9 mouse cellular contexts compared by ENCODE assay signal in genomic region chr12:8207578-8207977, GRCm38 (mm10). TPM values are rescaled to one million over a fixed set of nuclear protein-coding genes. Genes with fewer than 3 reads are reported as not detected.
A peak's percentile ranks its signal among the peaks of the same experiment; 100 is the strongest.
DNase-seq lines count a peak whose midpoint lies in the region; ATAC-seq lines count a peak whose summit lies in the region.
"Had no signal": no experiment of that assay in that cellular context is flagged by ENCODE, and none has a peak within 500 bp of the region (broad histone marks: within the 10 kb centered on the region; RNA-seq: fewer than 3 reads in every experiment).

No protein-coding gene starts in this region.

- H3K4me1 ChIP-seq in kidney, embryonic 14.5 days (ENCODE audit: control insufficient read depth, insufficient read depth, low read length): no peaks in the 10 kb centered on the region
- H3K4me1 ChIP-seq in brown adipose tissue, adult 24 weeks (ENCODE audit: control insufficient read depth, insufficient read depth, insufficient read length, low read length): no peaks in the 10 kb centered on the region
- H3K4me1 ChIP-seq in hindbrain, embryonic 11.5 days (replicated peaks; ENCODE audit: control insufficient read depth, insufficient read depth, low read length): no peaks in the 10 kb centered on the region
- H3K4me1 ChIP-seq in midbrain, embryonic 11.5 days (ENCODE audit: control insufficient read depth, insufficient read depth, low read length): peaks cover 2% of the 10 kb centered on the region; the same call in 1 of the 2 replicates

- DNase-seq in kidney, postnatal 4 days: no peak
- DNase-seq in hindbrain, embryonic 11.5 days (ENCODE audit: low spot score): no peak
- no peak for DNase-seq in midbrain, embryonic 11.5 days (ENCODE audit: low spot score, missing footprints)
- no peak for DNase-seq in layer of hippocampus, postnatal 14 days (ENCODE audit: low spot score in 2 of 2)
- no peak for DNase-seq in frontal cortex, postnatal 36 days (ENCODE audit: low spot score in 2 of 2)
- DNase-seq in frontal cortex, postnatal 14 days (ENCODE audit: low spot score in 2 of 2): no peak

- H3K27me3 ChIP-seq in kidney, embryonic 14.5 days (ENCODE audit: control insufficient read depth, insufficient read depth, low read length): no peaks in the 10 kb centered on the region
- no peaks in the 10 kb centered on the region for H3K27me3 ChIP-seq in hindbrain, embryonic 11.5 days (ENCODE audit: control insufficient read depth, insufficient read depth, low read length)
- no peaks in the 10 kb centered on the region for H3K27me3 ChIP-seq in midbrain, embryonic 11.5 days (ENCODE audit: control insufficient read depth, insufficient read depth, low read length)
- H3K27me3 ChIP-seq: Patski had no signal

- ATAC-seq in kidney, embryonic 14.5 days (ENCODE audit: low FRiP score, low TSS enrichment): peak; percentile 32; the same call in 1 of the 2 replicates
- ATAC-seq in hindbrain, embryonic 11.5 days (ENCODE audit: low FRiP score): peak; percentile 41; the same call in 1 of the 2 replicates
- peak; percentile 55 for ATAC-seq in midbrain, embryonic 11.5 days (ENCODE audit: low FRiP score)

- peak overlapping the region; percentile 86 for H3K4me3 ChIP-seq in kidney, embryonic 14.5 days (ENCODE audit: low read length)
- H3K4me3 ChIP-seq in brown adipose tissue, adult 24 weeks (ENCODE audit: insufficient read depth, low read depth, low read length): peak overlapping the region; percentile 100
- H3K4me3 ChIP-seq in hindbrain, embryonic 11.5 days (ENCODE audit: low read depth, low read length): peak overlapping the region; percentile 61
- peak overlapping the region; percentile 86 for H3K4me3 ChIP-seq in midbrain, embryonic 11.5 days (ENCODE audit: low read depth, low read length)

- peak overlapping the region; percentile 79 for H3K4me2 ChIP-seq in kidney, embryonic 14.5 days (replicated peaks; ENCODE audit: low read depth, low read length)
- peak overlapping the region; percentile 53 for H3K4me2 ChIP-seq in hindbrain, embryonic 11.5 days (replicated peaks; ENCODE audit: low read depth, low read length)
- peak overlapping the region; percentile 61 for H3K4me2 ChIP-seq in midbrain, embryonic 11.5 days

- 23% methylated on average over 5 of the region's 5 CpGs for WGBS in kidney, embryonic 14.5 days
- WGBS in hindbrain, embryonic 11.5 days: 23% methylated on average over 5 of the region's 5 CpGs
- 20% methylated on average over 5 of the region's 5 CpGs for WGBS in midbrain, embryonic 11.5 days

- no peaks in the 10 kb centered on the region; the same call in 1 of the 2 replicates for H3K9me3 ChIP-seq in kidney, embryonic 14.5 days (ENCODE audit: control insufficient read depth, low read length)
- no peaks in the 10 kb centered on the region for H3K9me3 ChIP-seq in hindbrain, embryonic 11.5 days (ENCODE audit: control insufficient read depth, low read length)
- no peaks in the 10 kb centered on the region for H3K9me3 ChIP-seq in midbrain, embryonic 11.5 days (ENCODE audit: control insufficient read depth, low read length)

- H3K27ac ChIP-seq in kidney, embryonic 14.5 days (ENCODE audit: low read depth, low read length): no peak overlapping the region
- peak overlapping the region; percentile 25; the same call in 1 of the 2 replicates for H3K27ac ChIP-seq in brown adipose tissue, adult 24 weeks (replicated peaks; ENCODE audit: low read depth, low read length)
- no peak overlapping the region for H3K27ac ChIP-seq in hindbrain, embryonic 11.5 days (ENCODE audit: low read depth, low read length)
- no peak overlapping the region for H3K27ac ChIP-seq in midbrain, embryonic 11.5 days (ENCODE audit: low read depth, low read length)

- peak overlapping the region; percentile 77 for H3K9ac ChIP-seq in kidney, embryonic 14.5 days (ENCODE audit: low read depth, low read length)
- peak overlapping the region; percentile 53 for H3K9ac ChIP-seq in hindbrain, embryonic 11.5 days (ENCODE audit: low read depth, low read length)
- H3K9ac ChIP-seq in midbrain, embryonic 11.5 days (ENCODE audit: low read length): peak overlapping the region; percentile 82

- H3K36me3 ChIP-seq in kidney, embryonic 14.5 days (ENCODE audit: control insufficient read depth, insufficient read depth, low read length): no peaks in the 10 kb centered on the region
- no peaks in the 10 kb centered on the region for H3K36me3 ChIP-seq in hindbrain, embryonic 11.5 days (ENCODE audit: control insufficient read depth, insufficient read depth, low read length)
- H3K36me3 ChIP-seq in midbrain, embryonic 11.5 days (ENCODE audit: control insufficient read depth, insufficient read depth, low read length): no peaks in the 10 kb centered on the region

RNA-seq across cellular contexts. Expression of gene Ldah, which starts 0.3 kb away (rescaled TPM):
- 56.3 and 66.1 TPM in 2 replicates for polyA plus RNA-seq in kidney, embryonic 14.5 days (2014; fragmentation: Nextera tagmentation; extraction: Ambion mirVana)
- polyA plus RNA-seq in brown adipose tissue, adult 24 weeks (2012; ENCODE audit: insufficient read depth, insufficient read length, missing spikeins): 43.6 and 55.7 TPM in 2 replicates
- polyA plus RNA-seq in hindbrain, embryonic 11.5 days (2014; fragmentation: Nextera tagmentation; extraction: Ambion mirVana): 69.0 and 82.3 TPM in 2 replicates
- polyA plus RNA-seq in midbrain, embryonic 11.5 days (2014; fragmentation: Nextera tagmentation; extraction: Ambion mirVana): 65.5 and 73.6 TPM in 2 replicates
- 10 to 100 TPM; 42.7 to 45.2 TPM for total RNA-seq in layer of hippocampus, postnatal 14 days (2021)
